Mouse (Mus musculus): ENCODE measurements around the gene Gopc.
"Not testable (repeated sequence)": the region's sequence is repeated elsewhere in the genome, so short reads cannot be mapped to it uniquely, and the experiment has no call there.

The Gopc gene

GRCm38 (mm10) chr10:52298568-52298967, 83.4 kb downstream of the Gopc start:
- not testable (repeated sequence) for DNase-seq (ENCODE audit: low spot score)

DNA sequence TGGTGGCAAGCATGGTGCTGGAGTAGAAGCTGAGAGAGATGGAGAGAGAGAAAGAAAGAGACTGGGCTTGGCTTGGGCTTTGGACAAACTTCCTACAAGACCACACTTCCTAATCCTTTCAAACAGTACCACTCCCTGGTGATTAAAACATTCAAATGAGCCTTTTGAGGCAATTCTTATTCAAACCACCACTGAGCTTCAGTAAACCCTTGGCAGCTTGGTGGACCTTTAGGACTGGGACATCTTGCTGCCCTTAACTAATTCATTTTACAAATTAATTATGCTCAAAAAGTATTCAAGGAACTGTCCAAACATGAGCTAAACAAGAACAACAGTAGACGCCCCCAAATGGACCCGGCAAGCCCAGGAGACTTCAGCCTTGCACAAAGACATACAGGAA, 86.0 kb downstream of the Gopc start:
- no peak for DNase-seq (ENCODE audit: low spot score)

DNA sequence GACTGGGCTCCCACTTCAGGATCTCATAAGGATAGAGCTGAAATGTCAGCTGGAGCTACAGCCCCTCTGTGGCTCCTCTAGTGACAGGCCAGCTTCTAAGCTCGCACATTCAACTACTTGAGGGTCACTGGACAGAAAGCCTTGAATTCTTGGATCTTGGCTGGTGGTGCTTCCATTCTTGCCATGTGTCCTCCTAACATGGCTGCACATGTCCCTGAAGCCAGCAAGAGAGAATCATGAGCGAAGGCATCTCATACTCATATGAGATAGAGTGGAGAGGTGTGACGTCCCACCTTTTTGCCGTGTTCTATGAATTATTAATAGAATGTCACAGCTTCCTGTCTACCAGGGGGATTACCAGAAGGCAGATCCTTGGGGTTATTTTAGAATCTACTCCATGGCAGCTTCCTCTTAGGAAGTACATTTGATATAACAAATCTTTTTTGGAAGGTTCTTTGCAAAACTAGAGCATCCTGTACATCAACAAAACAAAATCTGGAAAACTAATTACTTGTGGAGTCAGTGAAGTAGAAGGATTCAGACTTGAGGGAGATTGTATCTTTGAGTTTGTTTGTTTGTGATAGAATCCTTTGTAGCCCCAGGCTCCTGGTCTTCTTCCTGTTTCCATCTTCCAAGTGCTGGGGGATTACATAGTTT, 87.9 kb downstream of the Gopc start:
- no peak for DNase-seq (ENCODE audit: low spot score)

DNA sequence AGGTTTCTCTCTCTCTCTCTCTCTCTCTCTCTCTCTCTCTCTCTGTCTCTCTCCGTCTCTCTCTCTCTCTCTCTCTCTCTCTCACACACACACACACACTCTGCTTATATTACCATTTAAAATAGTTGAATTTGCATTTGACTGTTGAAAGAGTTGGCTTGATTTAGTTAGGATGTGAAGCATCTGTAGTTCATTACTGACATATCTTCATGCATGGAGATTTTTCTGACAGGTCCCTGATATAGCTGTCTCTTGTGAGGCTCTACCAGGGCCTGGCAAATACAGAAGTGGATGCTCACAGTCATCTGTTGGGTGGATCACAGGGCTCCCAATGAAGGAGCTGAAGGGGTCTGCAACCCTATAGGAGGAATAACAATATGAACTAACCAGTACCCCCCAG, 89.5 kb downstream of the Gopc start:
- not testable (repeated sequence) for DNase-seq (ENCODE audit: low spot score)

DNA sequence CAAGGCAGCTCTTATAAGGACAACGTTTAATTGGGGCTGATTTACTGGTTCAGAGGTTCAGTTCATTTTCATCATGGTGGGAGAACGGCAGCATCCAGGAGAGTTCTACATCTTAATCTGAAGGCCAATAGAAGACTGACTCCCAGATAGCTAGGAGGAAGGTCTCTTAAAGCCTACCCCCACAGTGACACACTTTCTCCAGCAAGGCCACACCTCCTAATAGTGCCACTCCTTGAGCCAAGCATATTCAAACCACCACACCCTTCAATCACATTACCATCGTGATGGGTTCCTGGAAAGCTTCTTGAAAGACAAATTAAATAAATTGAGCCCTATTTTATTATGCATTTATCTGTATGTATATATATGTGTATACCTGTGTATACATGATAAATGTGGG, 92.7 kb downstream of the Gopc start:
- DNase-seq (ENCODE audit: low spot score): no peak

DNA sequence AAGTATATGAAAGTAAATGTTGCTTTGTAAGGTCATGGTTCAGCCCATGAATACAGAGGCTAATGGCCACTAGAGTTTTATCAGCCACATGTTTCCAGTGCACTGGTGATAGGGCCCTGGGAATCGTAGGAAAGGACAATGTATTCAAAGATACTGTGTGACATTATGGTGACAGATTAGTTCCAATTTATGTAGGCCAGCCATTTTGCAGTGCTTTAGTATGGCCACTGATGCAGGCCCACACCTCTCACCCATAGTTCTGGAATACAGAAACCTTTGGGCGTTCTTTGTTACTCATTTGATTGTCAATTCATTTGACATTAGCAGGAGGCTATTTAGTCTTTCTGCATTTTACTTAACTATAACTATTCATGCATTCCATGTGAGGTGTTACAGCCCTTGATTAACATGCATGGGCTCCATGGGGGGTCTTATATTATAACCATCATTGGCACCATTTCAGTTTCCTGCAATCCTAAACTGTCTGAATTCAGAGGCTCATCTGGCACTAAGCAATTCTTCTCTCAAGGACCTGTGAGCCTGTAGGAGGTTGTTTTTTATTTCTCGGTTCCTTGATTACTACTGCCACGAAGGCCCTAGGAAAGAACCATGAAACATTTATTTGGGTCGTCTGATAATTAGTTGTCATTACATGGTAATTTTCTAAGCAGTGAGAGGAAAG, 93.9 kb downstream of the Gopc start:
- DNase-seq (ENCODE audit: low spot score): no peak

Measured in c-Kit-positive CD71-positive TER-119-positive erythroid progenitor cells, embryonic 14.5 days (primary cell).